Mouse (Mus musculus) midbrain, embryonic 10.5 days (tissue): Measurements from ENCODE around the gene Kcnq1. TPM values are rescaled to one million over a fixed set of nuclear protein-coding genes. Genes with fewer than 3 reads are reported as not detected.

Source experiments
- DNase-seq: peaks from one replicate; pipeline ENCODE4 v3.0.0-alpha.2; 2017; ENCODE audit warnings: low spot score
- H3K27ac ChIP-seq: fragments of 300-500 bp; sonication (generic); replicated peaks from 2 replicates; pipeline ENCODE4 v1.5.1; 2016; ENCODE audit warnings: mild to moderate bottlenecking
- H3K27me3 ChIP-seq: fragments of 300-500 bp; sonication (generic); 2 replicates; pipeline ENCODE4 v1.6.1; 2016; ENCODE audit warnings: low read depth, mild to moderate bottlenecking; ENCODE audit not compliant: poor library complexity, severe bottlenecking
- H3K36me3 ChIP-seq: fragments of 300-500 bp; sonication (generic); 2 replicates; pipeline ENCODE4 v1.6.1; 2016; ENCODE audit warnings: mild to moderate bottlenecking, moderate library complexity
- H3K4me1 ChIP-seq: fragments of 300-500 bp; sonication (generic); 2 replicates; pipeline ENCODE4 v1.6.1; 2016
- H3K4me3 ChIP-seq: fragments of 300-500 bp; sonication (generic); 2 replicates; pipeline ENCODE4 v1.5.1; 2016; ENCODE audit warnings: mild to moderate bottlenecking, moderate library complexity
- H3K9me3 ChIP-seq: fragments of 300-500 bp; sonication (generic); replicated peaks from 2 replicates; pipeline ENCODE4 v1.6.1; 2016; ENCODE audit warnings: mild to moderate bottlenecking
- WGBS: fragments of 180-500 bp; shearing (Covaris S2); methylation state at CpG from one replicate; pipeline ENCODE4 v1.1.7; 2016; 5-methylcytosine and 5-hydroxymethylcytosine counted together
- polyA plus RNA-seq: library from polyadenylated mRNA; unstranded; fragments of >200 nt; fragmentation: Nextera tagmentation; extraction: Ambion mirVana; gene quantifications from 2 replicates; pipeline ENCODE4 v1.2.1, GENCODE M21; 2016

Gene Kcnq1
- polyA plus RNA-seq, 1 experiment from 2014 or later = 0.69 TPM

GRCm38 (mm10) chr7:143325051-143325450, 218.9 kb downstream of the Kcnq1 start:
- Histone ChIP-seq H3K27me3 (no peaks in the 10 kb centered on the region), H3K4me1 (peaks cover 15% of the 10 kb centered on the region), H3K27ac (peak overlapping the region; percentile 77), H3K4me3 (no peak overlapping the region), H3K9me3 (no peaks in the 10 kb centered on the region), H3K36me3 (no peaks in the 10 kb centered on the region)
- peak; percentile 19 for DNase-seq
- WGBS = 55% methylated on average over 16 of the region's 16 CpGs

DNA sequence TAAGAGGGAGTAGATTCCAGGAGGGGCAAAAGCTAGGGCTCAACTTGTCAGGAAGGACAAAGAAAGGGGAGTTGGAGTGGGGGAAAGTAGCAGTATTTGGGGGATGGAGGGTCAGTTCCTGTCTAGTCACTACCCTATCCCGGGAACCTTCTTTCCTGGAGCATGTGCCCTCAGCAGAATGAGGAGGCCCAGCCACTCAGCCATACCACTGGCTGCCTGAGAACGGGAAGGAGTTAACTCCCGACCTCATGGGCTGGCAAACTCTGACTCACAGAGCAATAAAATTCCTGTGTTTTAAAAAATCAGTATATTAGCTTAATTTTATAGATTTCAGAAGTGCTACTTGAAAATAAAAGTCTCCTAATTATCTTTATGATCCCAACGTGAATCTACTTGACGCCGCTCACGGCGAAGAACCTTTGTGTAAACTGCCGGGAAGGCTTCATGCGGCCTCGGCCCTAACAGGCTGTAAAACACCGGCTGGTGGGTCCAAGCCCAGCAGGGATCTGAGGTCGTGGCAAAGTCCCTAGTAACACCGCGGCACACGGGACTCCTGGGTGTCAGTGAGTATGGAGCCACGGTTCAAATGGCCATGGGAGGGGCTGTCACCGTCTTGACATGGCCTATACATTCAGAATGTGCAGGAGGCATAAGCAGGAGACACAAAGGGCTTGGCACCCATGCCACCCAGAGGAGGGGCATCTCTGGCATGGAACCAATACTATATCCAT, 222.2 kb downstream of the Kcnq1 start:
- Histone ChIP-seq H3K4me1 (peaks cover 20% of the 10 kb centered on the region), H3K4me3 (no peak overlapping the region), H3K27ac (no peak overlapping the region), H3K27me3 (no peaks in the 10 kb centered on the region), H3K36me3 (no peaks in the 10 kb centered on the region), H3K9me3 (no peaks in the 10 kb centered on the region)
- WGBS = 89% methylated on average over 18 of the region's 18 CpGs
- DNase-seq = no peak

GRCm38 (mm10) chr7:143329110-143329810, 223.1 kb downstream of the Kcnq1 start:
- WGBS = 86% methylated on average over 14 of the region's 14 CpGs

GRCm38 (mm10) chr7:143333040-143333439, 226.9 kb downstream of the Kcnq1 start:
- Histone ChIP-seq H3K27ac (peak overlapping the region; percentile 56; the same call in 1 of the 2 replicates), H3K27me3 (peaks cover 7% of the 10 kb centered on the region; the same call in 1 of the 2 replicates)

More at GRCm38 (mm10) chr7:143329110-143329810, 223.1 kb downstream of the Kcnq1 start:
- DNase-seq = no peak
- Histone ChIP-seq H3K4me3 (no peak overlapping the region), H3K27me3 (no peaks in the 10 kb centered on the region), H3K4me1 (peaks cover 24% of the 10 kb centered on the region), H3K27ac (no peak overlapping the region), H3K36me3 (no peaks in the 10 kb centered on the region), H3K9me3 (no peaks in the 10 kb centered on the region)

DNA sequence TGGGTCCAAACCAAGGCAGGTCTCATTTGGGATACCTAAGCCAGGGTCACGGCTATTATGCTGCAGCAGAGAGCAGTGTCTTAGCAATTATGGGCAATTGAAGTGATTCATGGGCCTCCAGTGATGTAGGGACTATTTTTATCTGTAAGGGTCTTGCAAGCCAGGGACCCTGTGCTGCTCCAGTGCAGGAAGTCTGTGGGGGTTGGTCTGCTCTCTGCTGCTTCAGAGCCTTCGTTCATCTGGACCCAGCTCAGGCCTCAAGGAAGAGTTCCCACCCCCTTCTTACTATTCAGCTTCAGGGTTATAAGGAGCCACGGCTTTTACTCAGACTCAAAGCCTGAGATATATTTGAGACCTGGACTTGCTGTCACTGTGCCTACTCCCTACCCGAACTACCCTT, 227.4 kb downstream of the Kcnq1 start:
- 64% methylated on average over 4 of the region's 4 CpGs for WGBS

More at GRCm38 (mm10) chr7:143333040-143333439, 226.9 kb downstream of the Kcnq1 start:
- DNase-seq = no peak
- peaks cover 9% of the 10 kb centered on the region for H3K9me3 ChIP-seq
- H3K36me3 ChIP-seq = no peaks in the 10 kb centered on the region
- WGBS = 58% methylated on average over 8 of the region's 8 CpGs
- no peak overlapping the region for H3K4me3 ChIP-seq
- H3K4me1 ChIP-seq = peaks cover 11% of the 10 kb centered on the region; the same call in 1 of the 2 replicates

DNA sequence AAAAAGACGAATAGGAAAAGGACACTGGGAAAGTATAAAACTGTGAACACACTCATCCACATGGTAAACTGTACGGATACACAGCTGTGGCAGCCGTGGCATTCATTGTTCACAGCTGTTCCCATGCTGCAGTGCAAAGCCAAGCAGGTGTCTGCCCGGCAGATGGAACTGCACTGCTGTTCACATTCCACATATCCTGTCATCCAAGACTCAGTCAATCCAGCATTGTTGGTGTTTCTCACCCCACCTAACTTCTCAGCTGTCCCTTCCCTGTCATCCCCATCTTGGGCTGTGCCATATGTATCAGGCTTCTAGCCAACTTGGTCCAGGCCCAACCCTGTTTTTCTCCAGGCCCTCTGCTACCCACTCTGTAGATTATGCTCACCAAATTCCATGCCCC, 232.5 kb downstream of the Kcnq1 start:
- peaks cover 35% of the 10 kb centered on the region for H3K27me3 ChIP-seq
- no peak for DNase-seq

More for the DNA sequence above, 227.4 kb downstream of the Kcnq1 start:
- Histone ChIP-seq H3K27me3 (peaks cover 7% of the 10 kb centered on the region), H3K27ac (no peak overlapping the region), H3K4me3 (no peak overlapping the region), H3K9me3 (peaks cover 9% of the 10 kb centered on the region), H3K36me3 (no peaks in the 10 kb centered on the region), H3K4me1 (peaks cover 11% of the 10 kb centered on the region; the same call in 1 of the 2 replicates)
- DNase-seq = no peak

GRCm38 (mm10) chr7:143340601-143341281, 234.6 kb downstream of the Kcnq1 start:
- H3K4me3 ChIP-seq = no peak overlapping the region
- peaks cover 6% of the 10 kb centered on the region; the same call in 1 of the 2 replicates for H3K4me1 ChIP-seq
- no peaks in the 10 kb centered on the region for H3K36me3 ChIP-seq
- 67% methylated on average over 15 of the region's 15 CpGs for WGBS
- 0 out of 2 replicates have a peak overlapping the region, but pooled peaks have one; percentile 14 for H3K27ac ChIP-seq
- peaks cover 46% of the 10 kb centered on the region for H3K27me3 ChIP-seq
- peaks cover 9% of the 10 kb centered on the region for H3K9me3 ChIP-seq
- no peak for DNase-seq

More for the DNA sequence above, 232.5 kb downstream of the Kcnq1 start:
- Histone ChIP-seq H3K36me3 (no peaks in the 10 kb centered on the region), H3K9me3 (peaks cover 9% of the 10 kb centered on the region), H3K4me1 (peaks cover 7% of the 10 kb centered on the region; the same call in 1 of the 2 replicates), H3K27ac (no peak overlapping the region), H3K4me3 (no peak overlapping the region)
- 79% methylated on average over 4 of the region's 4 CpGs for WGBS

DNA sequence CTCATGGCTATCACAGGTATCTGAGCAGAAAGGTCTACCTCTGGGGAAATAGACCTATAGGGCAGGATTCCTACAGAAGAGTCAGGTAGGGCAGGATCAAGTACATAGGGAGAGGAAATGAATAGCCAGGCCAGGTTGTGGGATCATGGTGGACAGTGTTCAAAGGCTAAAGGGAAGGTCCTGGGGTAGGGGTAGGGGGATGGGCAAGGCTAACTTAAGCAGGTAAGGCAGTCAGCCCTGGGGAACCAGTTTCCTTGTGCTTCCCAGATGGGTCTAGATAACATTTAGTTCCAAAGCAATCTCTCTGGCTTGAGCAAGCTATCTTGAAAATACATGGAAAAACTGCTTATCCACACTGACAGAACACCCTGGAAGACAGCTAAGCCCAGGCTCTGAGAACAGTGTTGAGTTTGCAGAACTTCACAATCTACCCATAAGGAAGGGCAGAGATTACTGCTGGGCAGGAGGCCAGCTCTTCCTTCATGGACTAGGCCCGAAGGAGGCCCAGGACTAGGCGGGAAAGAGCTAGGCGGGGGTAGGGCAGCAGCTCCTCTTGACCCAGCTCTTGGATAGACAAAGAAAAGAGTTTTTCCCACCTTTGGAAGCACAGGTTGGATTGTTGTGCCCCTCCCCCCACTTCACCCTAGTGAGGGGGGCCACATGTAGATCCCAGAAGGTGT, 235.3 kb downstream of the Kcnq1 start:
- Histone ChIP-seq H3K4me1 (peaks cover 6% of the 10 kb centered on the region; the same call in 1 of the 2 replicates), H3K27me3 (peaks cover 51% of the 10 kb centered on the region), H3K36me3 (no peaks in the 10 kb centered on the region), H3K27ac (no peak overlapping the region), H3K4me3 (no peak overlapping the region), H3K9me3 (peaks cover 9% of the 10 kb centered on the region)
- DNase-seq = no peak
- 82% methylated on average over 3 of the region's 3 CpGs for WGBS

- H3K9me3 ChIP-seq = no peaks in the 10 kb centered on the region
- H3K27me3 ChIP-seq = peaks cover 63% of the 10 kb centered on the region
- no peak overlapping the region for H3K27ac ChIP-seq
- peaks cover 12% of the 10 kb centered on the region for H3K4me1 ChIP-seq
- no peak for DNase-seq
- H3K4me3 ChIP-seq = no peak overlapping the region
- WGBS = 64% methylated on average over 12 of the region's 12 CpGs
- H3K36me3 ChIP-seq = no peaks in the 10 kb centered on the region
Measured at GRCm38 (mm10) chr7:143343781-143344306, 237.7 kb downstream of the Kcnq1 start.

DNA sequence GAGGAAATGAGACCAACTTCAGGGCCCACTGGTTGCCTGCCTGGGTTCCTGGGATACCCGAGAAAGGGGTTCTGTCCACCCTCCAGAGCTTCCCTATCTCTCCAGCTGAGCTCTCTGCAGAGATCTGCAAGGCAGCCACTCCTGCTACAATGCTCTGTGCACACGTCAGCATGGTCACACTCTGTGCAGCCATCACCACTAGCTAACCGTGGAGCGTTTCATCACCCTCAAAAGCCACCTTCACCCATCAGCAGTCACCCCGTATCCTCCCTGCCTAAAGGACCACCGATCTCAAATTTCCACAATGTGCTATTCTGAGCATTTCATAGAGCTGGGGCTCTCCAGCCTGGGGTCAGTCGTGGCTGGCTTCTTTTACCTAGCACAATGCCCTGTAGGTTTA, 243.1 kb downstream of the Kcnq1 start:
- peaks cover 9% of the 10 kb centered on the region for H3K4me1 ChIP-seq
- no peaks in the 10 kb centered on the region for H3K36me3 ChIP-seq
- H3K4me3 ChIP-seq = no peak overlapping the region
- H3K27me3 ChIP-seq = peaks cover 33% of the 10 kb centered on the region
- 76% methylated on average over 7 of the region's 7 CpGs for WGBS
- no peak overlapping the region for H3K27ac ChIP-seq
- DNase-seq = no peak
- H3K9me3 ChIP-seq = no peaks in the 10 kb centered on the region

DNA sequence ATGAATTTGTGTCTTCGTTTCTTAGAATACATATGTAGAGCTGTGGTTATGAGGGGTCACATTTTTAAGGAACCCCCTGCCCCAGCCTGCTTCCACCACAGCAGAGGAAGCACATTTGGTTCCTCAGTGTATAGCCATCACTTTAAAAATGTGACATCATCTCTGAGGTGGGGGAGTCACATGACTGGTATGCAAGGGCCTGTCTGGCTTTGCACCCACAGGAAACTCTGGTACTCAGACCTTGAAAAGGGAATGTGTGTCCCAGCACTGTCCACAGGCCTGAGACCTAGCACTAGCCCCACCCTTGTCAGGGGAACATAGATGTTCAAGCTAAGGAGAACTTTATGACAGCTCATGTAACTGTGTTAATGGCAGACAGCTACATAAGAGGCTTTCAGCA, 243.7 kb downstream of the Kcnq1 start:
- WGBS = 92% methylated on average over 1 of the region's 1 CpGs
- peaks cover 28% of the 10 kb centered on the region for H3K27me3 ChIP-seq
- H3K4me3 ChIP-seq = no peak overlapping the region
- H3K9me3 ChIP-seq = no peaks in the 10 kb centered on the region
- H3K27ac ChIP-seq = no peak overlapping the region
- no peak for DNase-seq
- peaks cover 9% of the 10 kb centered on the region for H3K4me1 ChIP-seq
- H3K36me3 ChIP-seq = no peaks in the 10 kb centered on the region

DNA sequence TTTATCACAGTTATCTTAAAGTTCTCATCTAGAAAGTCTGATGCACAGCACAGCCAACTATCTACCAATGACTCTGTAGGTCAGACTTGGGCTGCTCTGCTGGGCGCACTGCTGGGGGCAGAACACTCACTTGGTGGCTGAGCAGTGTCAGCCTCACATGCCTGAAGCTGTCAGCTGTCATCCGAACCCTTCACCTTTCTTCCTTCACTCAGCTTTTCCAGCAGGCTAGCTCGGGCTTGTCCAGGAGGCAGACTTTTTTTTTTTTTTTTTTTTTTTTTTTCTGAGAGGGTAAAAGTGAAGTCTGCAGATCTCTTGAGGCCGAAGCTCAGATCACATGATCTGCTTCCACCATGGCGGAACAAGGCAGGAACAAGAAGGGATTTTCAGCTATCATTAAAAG, 249.7 kb downstream of the Kcnq1 start:
- Histone ChIP-seq H3K4me3 (no peak overlapping the region), H3K36me3 (no peaks in the 10 kb centered on the region), H3K27me3 (peaks cover 14% of the 10 kb centered on the region; the same call in 1 of the 2 replicates), H3K27ac (no peak overlapping the region), H3K4me1 (peaks cover 7% of the 10 kb centered on the region), H3K9me3 (no peaks in the 10 kb centered on the region)
- DNase-seq = no peak
- 69% methylated on average over 5 of the region's 5 CpGs for WGBS
